Mouse (Mus musculus): ENCODE measurements around the gene Gm26602. TPM values are rescaled to one million over a fixed set of nuclear protein-coding genes. Genes with fewer than 3 reads are reported as not detected.

Gene Gm26602
- polyA plus RNA-seq, 1 experiment from 2014 or later, result 2.9 TPM

- H3K9me3 ChIP-seq (ENCODE audit: control insufficient read depth), result no peaks in the 10 kb centered on the region
- no peak for TF ChIP-seq CTCF (IDR thresholded peaks at IDR 0.05; ENCODE audit: low read depth)
- no peaks in the 10 kb centered on the region for H3K36me3 ChIP-seq (ENCODE audit: control insufficient read depth, insufficient read depth)
- 2% methylated on average over 26 of the region's 26 CpGs for WGBS
- H3K27me3 ChIP-seq (replicated peaks; ENCODE audit: control insufficient read depth, insufficient read depth, low read length), result 0 out of 2 replicates have a peak, but pooled peaks cover 5% of the 10 kb centered on the region
- peak overlapping the region; percentile 58 for H3K9ac ChIP-seq (ENCODE audit: low read depth, low read length)
- H3K4me2 ChIP-seq (replicated peaks; ENCODE audit: low read depth), result peak overlapping the region; percentile 94
- H3K27ac ChIP-seq (ENCODE audit: low read depth, low read length), result no peak overlapping the region
- ATAC-seq, result no peak
- peak overlapping the region; percentile 59 for H3K4me3 ChIP-seq (ENCODE audit: low read depth, low read length)
- no peaks in the 10 kb centered on the region for H3K4me1 ChIP-seq (replicated peaks; ENCODE audit: control insufficient read depth, insufficient read depth, low read length)
Measured at GRCm38 (mm10) chr10:79873715-79874289, 36.9 kb upstream of the Gm26602 start.

GRCm38 (mm10) chr10:79874290-79874862 is 36.3 kb upstream of the Gm26602 start, which contains the start of the genes Prtn3 and Plppr3:
Gene Prtn3 (plus strand): TSS chr10:79874476.
Gene Plppr3 (minus strand): TSS chr10:79874634.
- Histone ChIP-seq H3K4me3 (ENCODE audit: low read depth, low read length) (peak within 1 kb of the TSS; percentile 59), H3K27me3 (replicated peaks; ENCODE audit: control insufficient read depth, insufficient read depth, low read length) (0 out of 2 replicates have a peak, but pooled peaks cover 5% of the 10 kb centered on the region), H3K27ac (ENCODE audit: low read depth, low read length) (no peak within 1 kb of the TSS), H3K9ac (ENCODE audit: low read depth, low read length) (peak within 1 kb of the TSS; percentile 58), H3K9me3 (ENCODE audit: control insufficient read depth) (no peaks in the 10 kb centered on the region), H3K36me3 (ENCODE audit: control insufficient read depth, insufficient read depth) (no peaks in the 10 kb centered on the region), H3K4me1 (replicated peaks; ENCODE audit: control insufficient read depth, insufficient read depth, low read length) (no peaks in the 10 kb centered on the region), H3K4me2 (replicated peaks; ENCODE audit: low read depth) (peak within 1 kb of the TSS; percentile 94)
- peak; percentile 22; the same call in 1 of the 2 replicates for ATAC-seq
- under 1% methylated on average over 57 of the region's 57 CpGs for WGBS
- no peak for TF ChIP-seq CTCF (IDR thresholded peaks at IDR 0.05; ENCODE audit: low read depth)

GRCm38 (mm10) chr10:79877174-79877573 is 33.5 kb upstream of the Gm26602 start:
- Histone ChIP-seq H3K4me2 (replicated peaks; ENCODE audit: low read depth) (no peak overlapping the region), H3K9me3 (ENCODE audit: control insufficient read depth) (no peaks in the 10 kb centered on the region), H3K36me3 (ENCODE audit: control insufficient read depth, insufficient read depth) (no peaks in the 10 kb centered on the region), H3K27me3 (replicated peaks; ENCODE audit: control insufficient read depth, insufficient read depth, low read length) (0 out of 2 replicates have a peak, but pooled peaks cover 6% of the 10 kb centered on the region), H3K4me3 (ENCODE audit: low read depth, low read length) (no peak overlapping the region), H3K9ac (ENCODE audit: low read depth, low read length) (no peak overlapping the region), H3K4me1 (replicated peaks; ENCODE audit: control insufficient read depth, insufficient read depth, low read length) (0 out of 2 replicates have a peak, but pooled peaks cover 2% of the 10 kb centered on the region), H3K27ac (ENCODE audit: low read depth, low read length) (no peak overlapping the region)
- 46% methylated on average over 1 of the region's 1 CpGs for WGBS
- TF ChIP-seq CTCF (IDR thresholded peaks at IDR 0.05; ENCODE audit: low read depth), result no peak
- ATAC-seq, result no peak

DNA sequence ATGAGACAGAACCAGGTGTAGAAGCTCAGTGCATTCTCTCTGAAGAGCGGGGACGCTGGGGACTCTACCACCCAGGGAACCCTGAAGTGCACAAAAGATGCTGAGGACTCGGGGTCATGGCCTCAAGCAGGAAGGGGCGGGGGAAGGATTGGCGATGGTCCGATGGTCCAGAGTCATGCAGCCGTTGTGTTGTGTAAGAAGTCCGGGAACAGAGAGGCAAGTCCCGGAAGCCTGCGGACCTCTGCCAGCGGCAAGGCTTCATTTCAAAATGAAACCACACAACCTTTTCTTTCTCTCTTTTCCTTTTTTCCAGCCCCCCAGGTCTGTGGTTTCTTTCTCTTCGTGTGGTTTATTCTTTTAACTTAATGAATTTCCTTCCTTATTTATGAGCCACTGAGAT is 32.9 kb upstream of the Gm26602 start:
- 0 out of 2 replicates have a peak, but pooled peaks cover 2% of the 10 kb centered on the region for H3K4me1 ChIP-seq (replicated peaks; ENCODE audit: control insufficient read depth, insufficient read depth, low read length)
- 0 out of 2 replicates have a peak, but pooled peaks cover 12% of the 10 kb centered on the region for H3K27me3 ChIP-seq (replicated peaks; ENCODE audit: control insufficient read depth, insufficient read depth, low read length)
- no peaks in the 10 kb centered on the region for H3K9me3 ChIP-seq (ENCODE audit: control insufficient read depth)
- H3K4me3 ChIP-seq (ENCODE audit: low read depth, low read length), result no peak overlapping the region
- TF ChIP-seq CTCF (IDR thresholded peaks at IDR 0.05; ENCODE audit: low read depth), result no peak
- WGBS, result 59% methylated on average over 12 of the region's 12 CpGs
- ATAC-seq, result no peak
- no peaks in the 10 kb centered on the region for H3K36me3 ChIP-seq (ENCODE audit: control insufficient read depth, insufficient read depth)
- no peak overlapping the region; the same call in 1 of the 2 replicates for H3K4me2 ChIP-seq (replicated peaks; ENCODE audit: low read depth)
- H3K9ac ChIP-seq (ENCODE audit: low read depth, low read length), result no peak overlapping the region
- H3K27ac ChIP-seq (ENCODE audit: low read depth, low read length), result peak overlapping the region; percentile 50; the same call in 1 of the 2 replicates

- Histone ChIP-seq H3K27ac (ENCODE audit: low read depth, low read length) (no peak overlapping the region), H3K27me3 (replicated peaks; ENCODE audit: control insufficient read depth, insufficient read depth, low read length) (0 out of 2 replicates have a peak, but pooled peaks cover 9% of the 10 kb centered on the region), H3K9ac (ENCODE audit: low read depth, low read length) (no peak overlapping the region), H3K4me3 (ENCODE audit: low read depth, low read length) (no peak overlapping the region), H3K36me3 (ENCODE audit: control insufficient read depth, insufficient read depth) (no peaks in the 10 kb centered on the region), H3K4me1 (replicated peaks; ENCODE audit: control insufficient read depth, insufficient read depth, low read length) (0 out of 2 replicates have a peak, but pooled peaks cover 2% of the 10 kb centered on the region), H3K9me3 (ENCODE audit: control insufficient read depth) (no peaks in the 10 kb centered on the region), H3K4me2 (replicated peaks; ENCODE audit: low read depth) (no peak overlapping the region)
- no peak for TF ChIP-seq CTCF (IDR thresholded peaks at IDR 0.05; ENCODE audit: low read depth)
- no peak for ATAC-seq
- WGBS, result 35% methylated on average over 3 of the region's 3 CpGs
Measured at GRCm38 (mm10) chr10:79879527-79879926, 31.1 kb upstream of the Gm26602 start.

DNA sequence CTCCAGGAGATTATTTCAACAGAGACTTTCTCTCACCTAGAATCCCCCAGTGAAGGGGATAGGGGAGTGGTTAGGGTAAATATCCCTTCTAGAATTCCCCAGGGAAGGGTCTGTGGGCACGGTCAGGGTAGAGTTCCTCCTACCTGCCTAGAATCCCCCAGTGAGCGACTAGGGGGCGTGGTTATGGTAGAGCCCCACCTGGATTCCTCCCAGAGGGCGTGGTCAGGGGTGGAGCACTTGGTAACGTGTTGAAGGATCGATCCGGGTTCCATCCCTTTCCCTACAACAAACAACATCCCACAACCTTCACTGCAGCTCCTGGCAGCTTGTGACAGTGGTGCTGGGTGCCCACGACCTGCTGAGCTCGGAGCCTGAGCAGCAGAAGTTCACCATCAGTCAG is 29.9 kb upstream of the Gm26602 start:
- ATAC-seq, result no peak
- no peak for TF ChIP-seq CTCF (IDR thresholded peaks at IDR 0.05; ENCODE audit: low read depth)
- 14% methylated on average over 9 of the region's 9 CpGs for WGBS
- Histone ChIP-seq H3K27ac (ENCODE audit: low read depth, low read length) (no peak overlapping the region), H3K4me3 (ENCODE audit: low read depth, low read length) (no peak overlapping the region; the same call in 1 of the 2 replicates), H3K9ac (ENCODE audit: low read depth, low read length) (no peak overlapping the region), H3K9me3 (ENCODE audit: control insufficient read depth) (no peaks in the 10 kb centered on the region), H3K36me3 (ENCODE audit: control insufficient read depth, insufficient read depth) (no peaks in the 10 kb centered on the region), H3K27me3 (replicated peaks; ENCODE audit: control insufficient read depth, insufficient read depth, low read length) (0 out of 2 replicates have a peak, but pooled peaks cover 9% of the 10 kb centered on the region), H3K4me1 (replicated peaks; ENCODE audit: control insufficient read depth, insufficient read depth, low read length) (0 out of 2 replicates have a peak, but pooled peaks cover 2% of the 10 kb centered on the region), H3K4me2 (replicated peaks; ENCODE audit: low read depth) (peak overlapping the region; percentile 32; the same call in 1 of the 2 replicates)

Measured in intestine, postnatal 0 days (tissue).